Mouse (Mus musculus) gastrocnemius, adult 18-20 months (tissue): ENCODE data around the gene Mreg. TPM values are rescaled to one million over a fixed set of nuclear protein-coding genes. Genes with fewer than 3 reads are reported as not detected.

ENCODE experiments used
- DNase-seq: peaks from one replicate; pipeline ENCODE4 v3.0.0; 2021; ENCODE audit warnings: low spot score
- total RNA-seq, 2 experiments: library from RNA; stranded (reverse); gene quantifications; 2 replicates each; pipeline ENCODE4 v1.2.3; 2021

Gene Mreg
- total RNA-seq, 2 experiments from 2014 or later, result 49.9 to 54.3 TPM

DNA sequence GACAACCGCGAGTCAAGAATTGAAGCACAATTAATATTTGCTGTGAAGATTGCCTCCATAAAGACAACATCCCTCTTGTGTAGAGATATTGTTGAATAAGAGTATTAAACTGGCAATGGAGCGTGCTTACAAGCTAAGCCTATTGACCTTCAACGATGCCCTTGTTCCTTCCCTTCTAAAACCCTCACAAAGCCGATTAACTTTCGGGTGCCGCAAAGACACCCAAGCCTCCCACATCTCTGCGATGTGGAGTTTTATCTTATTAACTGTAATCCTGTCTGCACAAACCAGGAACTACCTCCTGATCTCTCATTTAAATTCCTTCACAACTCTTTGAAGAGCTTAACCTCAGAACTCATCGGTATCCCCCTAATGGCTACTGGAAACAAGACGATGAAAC lies 76.0 kb downstream of the Mreg start:
- no peak for DNase-seq

- no peak for DNase-seq
Measured at GRCm38 (mm10) chr1:72134534-72134933, 77.6 kb downstream of the Mreg start.

DNA sequence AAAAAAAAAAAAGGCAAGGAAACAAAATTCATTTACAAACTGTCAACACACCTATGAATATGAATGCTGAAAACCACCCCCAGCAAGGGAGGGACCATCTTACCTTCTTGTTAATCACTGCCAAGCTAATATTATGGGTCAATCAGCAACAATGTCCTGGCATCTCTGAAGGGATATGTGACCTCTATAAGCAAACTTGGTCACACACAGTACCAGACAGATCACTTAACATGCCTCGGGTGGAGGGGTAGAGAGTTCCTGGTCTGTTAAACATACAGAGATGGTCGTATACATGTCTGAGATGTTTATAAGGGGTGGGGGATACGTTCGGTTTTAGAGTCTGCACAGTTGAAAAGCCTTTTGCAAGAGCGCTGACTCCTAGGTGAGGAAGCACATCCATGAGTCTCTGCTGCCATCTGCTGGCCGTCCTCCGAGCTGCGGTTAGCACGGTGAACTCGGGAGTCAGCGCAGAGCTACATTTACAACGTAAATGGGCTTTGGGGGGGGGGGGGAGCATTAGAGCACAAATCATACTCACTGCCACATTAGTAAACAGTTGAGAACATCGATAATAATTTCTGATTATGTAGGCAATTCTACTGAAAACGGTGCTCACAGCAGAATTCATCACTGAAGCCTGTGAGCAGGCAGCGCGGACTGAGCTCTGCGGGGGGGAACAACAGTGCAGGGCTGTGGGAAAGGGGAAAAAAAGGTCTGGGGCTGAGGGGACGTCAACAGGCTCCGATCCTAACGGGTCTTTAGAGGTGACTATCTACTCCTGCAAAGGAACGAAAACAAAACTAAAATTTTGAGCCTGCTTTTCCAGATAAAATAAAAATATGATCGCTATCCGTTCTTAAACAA lies 88.4 kb downstream of the Mreg start:
- peak; percentile 80 for DNase-seq

- DNase-seq, result no peak
Measured at GRCm38 (mm10) chr1:72121608-72122185, 90.4 kb downstream of the Mreg start.

- DNase-seq, result no peak
Measured at GRCm38 (mm10) chr1:72119981-72120380, 92.1 kb downstream of the Mreg start.

GRCm38 (mm10) chr1:72114206-72114605 lies 97.9 kb downstream of the Mreg start:
- DNase-seq, result no peak

Other genes starting within 250 kb of the Mreg start
- 10 to 100 TPM; 16.2 to 19.0 TPM for gene Pecr, start 72.0 kb upstream of the Mreg start, total RNA-seq
- under 1 TPM in 1 of 2 experiments, not detected in 1; 0.11 TPM for gene Tmem169, start 72.1 kb upstream of the Mreg start, total RNA-seq
- 10 to 100 TPM; 22.2 to 24.5 TPM for gene Xrcc5, start 95.1 kb upstream of the Mreg start, total RNA-seq